Mouse (Mus musculus): ENCODE measurements around the gene Mnx1. TPM values are rescaled to one million over a fixed set of nuclear protein-coding genes. Genes with fewer than 3 reads are reported as not detected.

Mnx1 gene
- not detected in 2 replicates for polyA plus RNA-seq (2012; rRNA removed)

GRCm38 (mm10) chr5:29478208-29479197 is at the start of gene Mnx1:
Gene Mnx1 (minus strand): TSS chr5:29478470.
- Histone ChIP-seq H3K27ac (ENCODE audit: insufficient read depth, low read depth, low read length) (no peak within 1 kb of the TSS), H3K27me3 (replicated peaks; ENCODE audit: control insufficient read depth, insufficient read depth, low read length) (peaks cover 2% of the 10 kb centered on the region; the same call in 1 of the 2 replicates), H3K4me1 (ENCODE audit: control insufficient read depth, insufficient read depth, low read length) (no peaks in the 10 kb centered on the region), H3K36me3 (ENCODE audit: control insufficient read depth, insufficient read depth, low read length) (no peaks in the 10 kb centered on the region), H3K4me3 (ENCODE audit: insufficient read depth, low read depth, low read length) (no peak within 1 kb of the TSS; the same call in 1 of the 2 replicates)
- 2% methylated on average over 65 of the region's 65 CpGs for WGBS
- no peak for TF ChIP-seq POLR2A (IDR thresholded peaks at IDR 0.05; ENCODE audit: low read depth, low read length)
- no peak for TF ChIP-seq CTCF (conservative IDR thresholded peaks at IDR 0.05; ENCODE audit: insufficient read depth, insufficient read length, low read depth, low read length)
- no peak for DNase-seq

DNA sequence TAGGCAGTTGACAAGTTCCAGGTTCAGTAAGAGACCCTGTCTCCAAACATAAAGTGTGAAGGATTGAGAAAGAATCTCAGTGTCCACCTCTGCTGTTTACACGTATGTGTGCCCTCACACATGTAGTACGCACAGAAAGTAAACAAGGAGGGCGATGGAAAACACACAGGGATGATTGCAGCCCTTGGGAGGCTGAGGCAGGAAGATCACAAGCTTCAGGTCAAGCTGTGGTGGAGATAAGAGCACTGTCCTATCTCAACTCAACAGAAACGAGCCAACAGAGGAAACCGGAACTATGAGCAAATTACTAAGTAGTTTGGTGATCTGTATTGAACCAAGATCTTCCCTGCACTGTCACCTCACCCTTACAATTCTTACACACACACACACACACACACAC is 38.2 kb upstream of the Mnx1 start:
- WGBS = 83% methylated on average over 5 of the region's 5 CpGs
- DNase-seq = no peak
- no peak for TF ChIP-seq POLR2A (IDR thresholded peaks at IDR 0.05; ENCODE audit: low read depth, low read length)
- no peak for TF ChIP-seq CTCF (conservative IDR thresholded peaks at IDR 0.05; ENCODE audit: insufficient read depth, insufficient read length, low read depth, low read length)
- no peaks in the 10 kb centered on the region for H3K36me3 ChIP-seq (ENCODE audit: control insufficient read depth, insufficient read depth, low read length)
- no peak overlapping the region for H3K27ac ChIP-seq (ENCODE audit: insufficient read depth, low read depth, low read length)
- no peaks in the 10 kb centered on the region for H3K4me1 ChIP-seq (ENCODE audit: control insufficient read depth, insufficient read depth, low read length)
- H3K27me3 ChIP-seq (replicated peaks; ENCODE audit: control insufficient read depth, insufficient read depth, low read length) = no peaks in the 10 kb centered on the region
- H3K4me3 ChIP-seq (ENCODE audit: insufficient read depth, low read depth, low read length) = no peak overlapping the region

DNA sequence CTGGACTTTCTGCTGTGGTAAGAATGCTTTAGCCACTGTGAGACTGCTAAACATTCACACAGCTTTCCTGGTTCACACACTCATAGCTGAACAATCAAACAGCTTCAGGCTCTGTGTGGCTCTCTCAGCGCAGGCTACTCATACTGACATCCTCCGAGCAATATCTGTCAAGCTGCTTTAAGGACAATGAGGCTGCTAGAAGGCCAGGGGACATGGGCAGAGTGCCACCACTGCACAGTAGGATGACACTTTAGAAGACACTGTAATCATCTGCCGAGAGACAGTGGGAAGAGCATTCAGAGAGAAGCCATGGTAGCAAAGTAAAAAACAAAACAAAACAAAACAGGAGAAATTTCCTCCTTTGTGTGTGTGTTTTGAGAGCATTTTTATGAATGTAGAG is 37.6 kb upstream of the Mnx1 start:
- TF ChIP-seq CTCF (conservative IDR thresholded peaks at IDR 0.05; ENCODE audit: insufficient read depth, insufficient read length, low read depth, low read length) (no peak), POLR2A (IDR thresholded peaks at IDR 0.05; ENCODE audit: low read depth, low read length) (no peak)
- no peaks in the 10 kb centered on the region for H3K36me3 ChIP-seq (ENCODE audit: control insufficient read depth, insufficient read depth, low read length)
- no peak overlapping the region for H3K27ac ChIP-seq (ENCODE audit: insufficient read depth, low read depth, low read length)
- H3K4me3 ChIP-seq (ENCODE audit: insufficient read depth, low read depth, low read length) = no peak overlapping the region
- no peak for DNase-seq
- no peaks in the 10 kb centered on the region for H3K4me1 ChIP-seq (ENCODE audit: control insufficient read depth, insufficient read depth, low read length)
- 70% methylated on average over 3 of the region's 3 CpGs for WGBS
- H3K27me3 ChIP-seq (replicated peaks; ENCODE audit: control insufficient read depth, insufficient read depth, low read length) = no peaks in the 10 kb centered on the region

GRCm38 (mm10) chr5:29507013-29507412 is 28.7 kb upstream of the Mnx1 start:
- Histone ChIP-seq H3K4me3 (ENCODE audit: insufficient read depth, low read depth, low read length) (no peak overlapping the region), H3K4me1 (ENCODE audit: control insufficient read depth, insufficient read depth, low read length) (no peaks in the 10 kb centered on the region), H3K27ac (ENCODE audit: insufficient read depth, low read depth, low read length) (no peak overlapping the region), H3K36me3 (ENCODE audit: control insufficient read depth, insufficient read depth, low read length) (no peaks in the 10 kb centered on the region), H3K27me3 (replicated peaks; ENCODE audit: control insufficient read depth, insufficient read depth, low read length) (no peaks in the 10 kb centered on the region)
- WGBS = 52% methylated on average over 3 of the region's 3 CpGs
- DNase-seq = no peak
- TF ChIP-seq CTCF (conservative IDR thresholded peaks at IDR 0.05; ENCODE audit: insufficient read depth, insufficient read length, low read depth, low read length) (no peak), POLR2A (IDR thresholded peaks at IDR 0.05; ENCODE audit: low read depth, low read length) (no peak)

GRCm38 (mm10) chr5:29487321-29487720 is 9.1 kb upstream of the Mnx1 start:
- Histone ChIP-seq H3K27ac (ENCODE audit: insufficient read depth, low read depth, low read length) (no peak overlapping the region), H3K27me3 (replicated peaks; ENCODE audit: control insufficient read depth, insufficient read depth, low read length) (no peaks in the 10 kb centered on the region; the same call in 1 of the 2 replicates), H3K4me3 (ENCODE audit: insufficient read depth, low read depth, low read length) (no peak overlapping the region), H3K4me1 (ENCODE audit: control insufficient read depth, insufficient read depth, low read length) (no peaks in the 10 kb centered on the region), H3K36me3 (ENCODE audit: control insufficient read depth, insufficient read depth, low read length) (no peaks in the 10 kb centered on the region)
- TF ChIP-seq POLR2A (IDR thresholded peaks at IDR 0.05; ENCODE audit: low read depth, low read length) (no peak), CTCF (conservative IDR thresholded peaks at IDR 0.05; ENCODE audit: insufficient read depth, insufficient read length, low read depth, low read length) (no peak)
- DNase-seq = no peak
- 13% methylated on average over 13 of the region's 13 CpGs for WGBS

GRCm38 (mm10) chr5:29485941-29486320 is 7.7 kb upstream of the Mnx1 start:
- H3K4me3 ChIP-seq (ENCODE audit: insufficient read depth, low read depth, low read length) = no peak overlapping the region
- TF ChIP-seq POLR2A (IDR thresholded peaks at IDR 0.05; ENCODE audit: low read depth, low read length) = no peak
- no peak for TF ChIP-seq CTCF (conservative IDR thresholded peaks at IDR 0.05; ENCODE audit: insufficient read depth, insufficient read length, low read depth, low read length)
- no peaks in the 10 kb centered on the region for H3K36me3 ChIP-seq (ENCODE audit: control insufficient read depth, insufficient read depth, low read length)
- H3K27me3 ChIP-seq (replicated peaks; ENCODE audit: control insufficient read depth, insufficient read depth, low read length) = no peaks in the 10 kb centered on the region; the same call in 1 of the 2 replicates
- no peak overlapping the region for H3K27ac ChIP-seq (ENCODE audit: insufficient read depth, low read depth, low read length)
- no peaks in the 10 kb centered on the region for H3K4me1 ChIP-seq (ENCODE audit: control insufficient read depth, insufficient read depth, low read length)
- no peak for DNase-seq
- WGBS = 1% methylated on average over 10 of the region's 10 CpGs
